Mouse (Mus musculus) induced T-regulatory cell, adult 2 months (primary cell): ENCODE measurements around the gene Upb1.

Source experiments
- DNase-seq: peaks from one replicate; pipeline ENCODE4 v3.0.0-alpha.2; 2012; ENCODE audit warnings: low read depth

Gene Upb1

GRCm38 (mm10) chr10:75428049-75429003, 27.4 kb downstream of the Upb1 start:
- DNase-seq: no peak

GRCm38 (mm10) chr10:75429004-75429380, 28.1 kb downstream of the Upb1 start:
- DNase-seq: no peak

GRCm38 (mm10) chr10:75429522-75430146, 28.7 kb downstream of the Upb1 start:
- peak; percentile 36 for DNase-seq

- DNase-seq: no peak
Observed at GRCm38 (mm10) chr10:75430147-75430537, 29.2 kb downstream of the Upb1 start.

- DNase-seq: no peak
Observed at GRCm38 (mm10) chr10:75430633-75431032, 29.7 kb downstream of the Upb1 start.

- peak; percentile 95 for DNase-seq
Observed at GRCm38 (mm10) chr10:75436604-75437217, 35.8 kb downstream of the Upb1 start.

- DNase-seq: no peak
Observed at GRCm38 (mm10) chr10:75437284-75437683, 36.4 kb downstream of the Upb1 start.

- DNase-seq: no peak
Observed at GRCm38 (mm10) chr10:75438132-75438810, 37.4 kb downstream of the Upb1 start.

GRCm38 (mm10) chr10:75439211-75439811, 38.4 kb downstream of the Upb1 start:
- peak; percentile 84 for DNase-seq

GRCm38 (mm10) chr10:75440756-75441155, 39.8 kb downstream of the Upb1 start:
- no peak for DNase-seq

GRCm38 (mm10) chr10:75441800-75442199, 40.9 kb downstream of the Upb1 start:
- DNase-seq: no peak

- DNase-seq: peak; percentile 43
Observed at GRCm38 (mm10) chr10:75443017-75443416, 42.1 kb downstream of the Upb1 start.

GRCm38 (mm10) chr10:75444111-75444826, 43.4 kb downstream of the Upb1 start:
- peak; percentile 23 for DNase-seq

- no peak for DNase-seq
Observed at GRCm38 (mm10) chr10:75445030-75445429, 44.1 kb downstream of the Upb1 start.

GRCm38 (mm10) chr10:75446501-75447083, 45.7 kb downstream of the Upb1 start:
- peak; percentile 87 for DNase-seq

GRCm38 (mm10) chr10:75447489-75447888, 46.6 kb downstream of the Upb1 start:
- peak; percentile 47 for DNase-seq

GRCm38 (mm10) chr10:75448806-75449420, 48.0 kb downstream of the Upb1 start:
- DNase-seq: peak; percentile 17

GRCm38 (mm10) chr10:75450331-75450730, 49.4 kb downstream of the Upb1 start:
- no peak for DNase-seq

- DNase-seq: no peak
Observed at GRCm38 (mm10) chr10:75451036-75451786, 50.3 kb downstream of the Upb1 start.
